Mouse (Mus musculus) lung, postnatal 0 days (tissue): ENCODE data around the gene Tiparp.

Experiments used
- CTCF ChIP-seq: IDR thresholded peaks from 2 replicates; pipeline ENCODE4 v1.5.1; 2016; ENCODE audit warnings: antibody characterized with exemption, mild to moderate bottlenecking
- EP300 ChIP-seq: IDR thresholded peaks from 2 replicates; pipeline ENCODE4 v1.6.1; 2016; ENCODE audit warnings: antibody characterized with exemption, mild to moderate bottlenecking, control low read depth

DNA sequence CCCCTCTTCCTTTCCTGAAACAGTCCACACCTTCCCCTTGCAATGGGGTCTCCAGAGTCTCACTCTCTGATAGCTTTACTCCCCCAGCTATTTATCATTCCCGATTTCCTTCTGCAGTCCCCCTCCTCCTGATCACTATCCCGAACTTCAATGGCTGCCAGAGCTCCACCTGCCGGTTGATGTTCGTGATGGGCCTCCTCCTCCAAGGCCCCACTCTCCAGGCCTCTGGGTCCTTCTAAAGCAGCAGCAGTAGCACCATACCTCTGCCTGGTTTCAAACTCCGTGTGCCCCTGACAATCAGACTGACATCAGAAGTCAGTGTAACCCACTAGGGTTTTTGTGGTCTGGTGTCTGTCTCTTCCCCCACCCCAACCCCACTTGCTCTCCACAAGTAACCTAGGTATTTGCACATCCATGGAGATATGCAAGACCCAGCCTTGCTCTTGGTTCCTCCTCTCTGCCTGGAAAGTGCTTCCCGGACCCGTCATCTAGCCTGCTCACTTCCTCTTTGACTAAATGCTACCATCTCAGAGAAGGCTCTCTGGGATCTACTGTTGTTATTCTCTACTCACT, 44.0 kb upstream of the Tiparp start:
- TF ChIP-seq CTCF = no peak
- TF ChIP-seq EP300 = no peak
